Mouse (Mus musculus): ENCODE data around the gene Wdr75.

Wdr75 gene

DNA sequence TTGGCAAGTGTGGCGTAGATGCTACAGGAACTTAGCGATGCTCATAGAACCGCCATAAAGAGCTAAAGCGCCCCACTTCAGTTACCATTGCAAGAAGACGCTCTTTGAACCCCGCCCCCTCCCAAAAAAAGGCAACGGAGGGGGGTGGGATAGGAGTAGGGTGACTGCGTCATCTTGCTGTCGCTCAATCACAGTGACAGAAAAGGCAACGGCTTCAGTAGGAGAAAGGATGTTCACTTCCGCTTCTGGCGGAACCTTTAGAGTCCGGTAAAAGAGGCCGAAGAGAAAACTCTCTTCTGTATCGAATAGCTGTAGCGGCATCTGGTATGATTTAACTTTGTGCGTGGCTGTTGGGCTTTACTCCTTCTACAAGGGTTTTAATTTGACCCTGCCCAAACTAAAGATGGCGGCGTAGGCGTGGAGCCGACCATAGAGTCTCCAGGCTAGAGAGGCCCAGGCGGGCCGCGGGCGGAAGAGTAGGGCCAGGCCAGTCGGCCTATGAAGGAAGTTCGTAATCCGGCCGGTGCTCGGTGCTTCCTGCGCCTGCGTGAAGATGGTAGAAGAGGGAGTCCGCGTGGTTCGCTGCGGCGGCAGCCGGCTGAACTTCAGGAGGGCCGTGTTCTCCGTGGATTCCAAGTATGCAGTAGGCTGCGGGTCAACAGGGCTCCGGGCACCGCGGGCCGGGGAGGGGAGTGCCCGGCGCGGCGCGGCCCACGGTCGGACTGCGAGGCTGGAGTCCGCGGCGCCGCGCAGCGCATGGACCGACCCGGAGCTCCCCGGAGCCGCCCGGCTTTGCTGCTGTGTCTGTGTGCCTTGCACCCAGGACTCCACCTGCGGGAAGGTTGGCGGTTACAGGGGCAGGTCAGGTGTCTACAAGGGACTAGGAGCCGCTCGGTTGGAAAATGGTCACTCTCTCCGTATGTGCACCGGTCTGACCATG lies at the start of gene Wdr75:
Wdr75 (plus strand) TSS at position 198 of the 940 bp plus-strand sequence.
- in situ Hi-C loops (cut with MboI, MseI): no loop called here

DNA sequence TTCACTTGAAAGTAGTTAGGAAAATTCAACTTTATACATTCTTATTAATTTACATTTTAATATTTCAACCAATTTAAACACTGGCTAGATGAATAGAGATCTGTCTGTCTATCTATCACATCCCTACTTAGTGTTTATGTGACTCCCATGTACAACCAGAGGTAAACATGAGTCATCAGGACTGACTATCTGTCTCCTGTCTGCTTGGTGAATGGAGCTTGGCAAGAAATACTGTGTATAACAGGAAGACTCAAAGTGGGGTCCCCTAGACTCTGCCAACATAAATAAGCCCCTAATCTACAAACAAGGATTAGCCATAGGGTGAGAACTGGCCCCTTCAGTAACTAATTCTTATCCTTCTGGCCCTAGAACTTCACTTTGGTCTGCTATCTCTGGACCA lies 39.1 kb upstream of the Wdr75 start:
- in situ Hi-C loops (cut with MboI, MseI): loop anchor here (25.0 kb wide), 2 partner anchors 1019 to 1544 kb away; partner anchors contain the start of gene Mettl21e

DNA sequence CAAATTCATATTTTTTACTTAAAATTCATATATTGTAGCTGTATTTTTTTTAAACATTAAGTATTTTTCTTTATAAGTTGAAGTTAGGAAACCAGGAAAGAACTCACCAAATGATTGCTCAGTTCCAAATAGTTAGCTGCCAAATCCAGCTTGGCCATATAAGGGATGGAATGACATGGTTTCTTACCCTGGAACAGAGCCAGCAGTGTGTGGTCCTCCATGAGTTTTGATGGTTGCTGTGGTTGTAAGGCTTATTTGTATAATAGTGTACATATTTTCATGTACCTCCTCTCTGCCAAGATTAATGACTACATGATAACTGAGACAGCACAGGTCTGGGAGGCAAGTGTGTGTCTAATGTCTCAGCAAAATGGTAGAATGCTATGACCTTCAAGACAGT lies 38.3 kb upstream of the Wdr75 start:
- in situ Hi-C loops (cut with MboI, MseI): loop anchor here (25.0 kb wide), 2 partner anchors 1019 to 1544 kb away; partner anchors contain the start of gene Mettl21e

DNA sequence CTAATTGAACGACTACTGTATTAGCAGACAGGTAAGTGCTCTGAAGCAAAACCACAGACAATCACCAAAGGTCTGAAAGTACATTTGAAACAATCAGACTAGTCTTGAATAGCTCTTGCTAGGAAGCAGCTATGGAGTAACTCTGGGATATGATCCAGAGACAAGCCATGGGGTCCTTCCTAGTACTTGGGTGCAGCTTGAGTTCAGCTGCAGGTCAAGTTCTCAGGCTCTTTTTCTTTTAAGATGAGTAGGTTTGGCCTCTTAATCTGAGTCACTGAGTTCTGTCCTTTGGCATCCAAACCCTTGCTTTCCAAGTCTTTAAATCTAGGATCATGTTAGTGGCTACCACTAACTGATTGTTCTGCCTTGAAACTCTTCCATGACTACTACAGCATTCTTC lies 37.0 kb upstream of the Wdr75 start:
- in situ Hi-C loops (cut with MboI, MseI): loop anchor here (25.0 kb wide), 2 partner anchors 1021 to 1546 kb away; partner anchors contain the start of gene Mettl21e

DNA sequence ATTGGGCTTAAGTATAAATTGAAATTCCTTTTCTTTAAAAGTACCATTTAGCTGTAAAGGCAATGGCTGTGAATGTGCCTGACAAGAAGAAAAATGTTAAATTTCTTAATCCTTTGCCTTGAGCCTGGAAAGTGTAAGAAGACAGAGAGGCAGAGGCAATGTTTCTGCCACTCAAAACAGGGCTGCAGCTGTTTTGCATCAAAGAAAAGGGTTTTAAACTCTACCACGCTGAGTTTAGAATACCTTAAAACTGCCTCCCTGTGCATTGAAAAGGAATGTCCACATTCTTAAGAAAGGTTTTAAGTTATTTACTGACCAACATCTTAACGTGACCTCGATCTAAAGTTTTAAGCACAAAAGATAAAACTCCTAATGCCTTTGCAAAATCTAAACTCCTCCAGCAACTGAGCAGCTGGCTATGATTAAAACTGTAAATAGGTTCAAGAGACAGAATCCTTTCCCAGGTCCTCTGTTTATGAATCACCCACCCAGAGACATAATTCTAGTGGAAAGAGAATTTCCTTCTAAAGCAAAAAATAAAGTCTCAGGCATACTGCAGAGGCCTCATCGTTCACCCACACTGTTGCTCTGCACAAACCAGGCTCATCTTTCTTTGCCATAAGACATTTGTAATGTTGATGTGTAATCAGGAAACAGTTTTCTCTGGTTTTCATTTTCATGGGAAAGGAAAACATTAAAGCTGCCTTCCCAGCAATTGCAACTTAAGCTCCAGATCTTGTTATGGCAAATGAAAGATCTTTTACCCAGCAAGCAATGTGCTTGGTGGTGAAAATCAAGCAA lies 34.1 kb upstream of the Wdr75 start:
- in situ Hi-C loops (cut with MboI, MseI): loop anchor here (25.0 kb wide), 2 partner anchors 1024 to 1549 kb away; partner anchors contain the start of gene Mettl21e

DNA sequence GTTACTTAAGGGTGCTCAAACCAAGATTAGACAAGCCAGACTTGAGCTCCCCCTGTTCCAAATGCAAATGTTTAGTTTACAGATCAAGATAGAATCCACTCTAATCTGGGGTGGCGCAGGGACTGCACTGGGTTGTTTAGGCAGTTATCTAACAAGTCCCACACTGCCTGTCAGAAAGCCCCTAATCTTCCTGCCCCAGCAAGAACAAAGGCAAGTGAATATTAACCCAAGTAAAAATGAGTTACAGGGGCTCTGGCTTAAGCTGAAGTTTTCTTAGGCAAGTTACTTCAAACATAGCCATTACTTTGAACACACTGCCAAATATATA lies 33.5 kb upstream of the Wdr75 start:
- in situ Hi-C loops (cut with MboI, MseI): loop anchor here (25.0 kb wide), 2 partner anchors 1024 to 1549 kb away; partner anchors contain the start of gene Mettl21e

DNA sequence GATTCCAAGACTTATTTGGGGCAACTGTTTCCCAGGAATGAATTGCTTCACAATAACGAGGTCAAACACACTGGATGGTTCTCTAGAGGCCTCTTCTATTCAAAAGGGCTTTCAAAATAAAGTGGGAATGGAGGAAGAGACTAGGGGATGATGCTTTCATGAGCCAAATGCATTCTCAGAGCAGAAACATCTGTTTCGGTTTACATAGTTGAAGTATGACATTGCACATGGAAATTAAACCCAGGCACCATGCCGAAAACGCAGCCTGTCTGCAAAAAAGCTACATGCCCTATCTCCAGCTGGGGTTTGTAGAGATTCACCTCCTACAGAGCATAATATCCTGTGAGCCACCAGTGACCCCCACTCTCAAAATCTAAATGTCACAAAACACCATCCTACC lies 29.3 kb upstream of the Wdr75 start:
- in situ Hi-C loops (cut with MboI, MseI): loop anchor here (5.0 to 25.0 kb wide), 3 partner anchors 338 to 1553 kb away; partner anchors contain the start of gene Mettl21e

DNA sequence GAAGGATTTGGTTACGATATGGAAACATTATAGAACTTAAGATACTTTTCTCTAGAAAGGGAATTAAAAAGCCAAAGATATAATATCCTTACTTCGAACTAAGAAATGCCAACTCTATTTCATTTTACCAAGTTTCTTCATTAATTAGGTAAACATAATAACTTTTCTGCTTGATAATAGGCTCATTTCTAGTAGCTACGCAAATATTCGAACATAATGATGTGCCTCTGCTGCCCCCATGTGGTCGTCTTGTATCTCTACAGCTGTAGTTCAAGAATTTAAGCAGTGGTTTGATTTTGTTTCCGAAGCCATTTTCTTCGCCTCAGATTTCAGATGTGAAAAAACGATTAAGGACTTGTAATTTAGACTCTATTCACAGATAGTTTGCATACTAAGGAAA lies 28.8 kb upstream of the Wdr75 start:
- in situ Hi-C loops (cut with MboI, MseI): loop anchor here (5.0 to 25.0 kb wide), 3 partner anchors 339 to 1554 kb away; partner anchors contain the start of gene Mettl21e

DNA sequence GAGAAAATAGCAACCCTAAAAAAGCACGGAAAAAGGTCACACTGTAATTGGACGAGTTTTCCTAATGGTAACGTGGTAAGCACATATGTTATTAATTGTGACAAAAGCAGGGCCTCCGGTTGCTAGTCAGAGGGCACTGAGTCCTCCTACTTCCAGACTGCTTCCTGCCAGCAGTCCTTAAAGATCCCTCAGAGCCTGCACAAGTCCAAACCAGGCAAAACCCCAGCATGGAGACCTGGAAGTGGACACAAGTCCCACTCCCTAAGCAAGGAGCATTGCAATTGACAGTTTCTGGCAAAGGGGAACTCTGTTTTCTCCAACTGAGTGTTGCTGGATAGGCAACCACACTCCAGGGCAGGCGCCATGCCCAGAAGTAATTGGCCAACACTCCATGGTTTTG lies 27.4 kb upstream of the Wdr75 start:
- in situ Hi-C loops (cut with MboI, MseI): loop anchor here (5.0 to 25.0 kb wide), 3 partner anchors 340 to 1555 kb away; partner anchors contain the start of gene Mettl21e

DNA sequence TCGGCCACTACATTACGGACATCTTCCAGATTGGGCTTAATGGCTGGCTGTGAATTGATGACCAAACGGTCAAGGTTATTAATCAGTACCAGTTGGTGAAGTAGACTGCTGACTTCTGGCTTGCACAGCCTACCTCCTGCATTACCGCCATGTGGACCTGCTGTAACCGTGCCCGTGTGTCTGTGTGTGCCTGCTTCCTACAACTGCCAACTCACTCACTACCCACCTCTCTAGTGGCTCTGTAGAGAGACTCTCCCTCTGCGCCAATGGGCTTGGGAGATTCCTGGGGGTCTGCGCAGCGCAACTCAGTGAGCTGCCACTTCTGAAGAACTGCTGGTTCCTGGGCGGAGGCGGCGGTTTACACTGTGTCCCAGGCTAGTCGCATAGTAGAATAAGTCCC lies 25.6 kb upstream of the Wdr75 start:
- in situ Hi-C loops (cut with MboI, MseI): loop anchor here (5.0 to 25.0 kb wide), 3 partner anchors 342 to 1557 kb away; partner anchors contain the start of gene Mettl21e

DNA sequence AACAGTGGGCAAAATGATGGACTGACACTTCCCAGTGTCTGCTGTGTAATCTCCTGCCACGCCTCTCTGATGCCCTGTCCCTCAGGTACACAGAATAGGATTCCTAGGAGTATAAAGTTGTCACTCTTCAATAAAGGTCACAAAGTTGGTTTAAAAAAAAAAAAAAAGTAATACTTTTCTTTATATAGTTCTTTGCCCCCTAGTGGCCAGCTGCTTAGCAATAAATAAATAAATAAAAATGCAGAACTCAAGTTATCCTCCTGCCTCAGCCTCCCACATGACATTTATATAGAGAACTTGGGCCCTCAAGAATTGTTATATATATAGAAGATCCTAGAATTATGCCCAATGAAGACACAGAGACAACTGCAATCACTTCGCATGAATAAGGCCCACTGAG lies 24.9 kb upstream of the Wdr75 start:
- in situ Hi-C loops (cut with MboI, MseI): loop anchor here (25.0 kb wide), 2 partner anchors 1033 to 1558 kb away; partner anchors contain the start of gene Mettl21e

DNA sequence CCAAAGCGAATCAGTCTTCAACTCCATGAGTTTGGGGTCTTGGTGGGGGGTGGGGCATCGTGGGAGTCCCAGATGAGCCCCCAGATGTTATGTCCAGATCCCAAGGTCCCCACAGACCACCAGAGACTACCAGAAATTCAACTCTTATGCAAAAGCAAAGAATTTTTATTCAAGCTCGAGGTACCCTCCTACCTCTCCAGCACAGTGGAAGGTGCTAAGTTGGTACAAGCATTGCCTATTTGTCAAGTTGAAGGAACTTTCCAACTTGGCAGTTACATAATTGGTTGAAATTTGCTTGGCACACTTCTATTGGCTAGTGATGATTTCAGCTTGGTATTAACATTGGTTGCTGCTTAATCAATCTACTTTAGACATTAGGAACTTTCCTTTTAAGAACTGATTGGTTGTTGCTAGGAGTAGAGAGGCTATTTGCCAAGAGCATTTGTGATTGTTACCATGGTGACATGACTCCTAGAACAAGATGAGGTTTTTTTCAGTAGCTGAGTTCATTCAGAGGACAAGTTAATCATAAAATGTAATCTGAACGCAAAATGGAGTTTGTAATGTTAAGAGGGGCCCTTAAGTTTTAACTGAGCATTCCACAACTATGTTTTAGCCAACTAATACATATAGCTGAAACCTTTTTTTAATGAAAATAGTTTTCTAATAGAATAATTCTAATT lies 14.2 kb upstream of the Wdr75 start:
- in situ Hi-C loops (cut with MboI, MseI): no loop called here

DNA sequence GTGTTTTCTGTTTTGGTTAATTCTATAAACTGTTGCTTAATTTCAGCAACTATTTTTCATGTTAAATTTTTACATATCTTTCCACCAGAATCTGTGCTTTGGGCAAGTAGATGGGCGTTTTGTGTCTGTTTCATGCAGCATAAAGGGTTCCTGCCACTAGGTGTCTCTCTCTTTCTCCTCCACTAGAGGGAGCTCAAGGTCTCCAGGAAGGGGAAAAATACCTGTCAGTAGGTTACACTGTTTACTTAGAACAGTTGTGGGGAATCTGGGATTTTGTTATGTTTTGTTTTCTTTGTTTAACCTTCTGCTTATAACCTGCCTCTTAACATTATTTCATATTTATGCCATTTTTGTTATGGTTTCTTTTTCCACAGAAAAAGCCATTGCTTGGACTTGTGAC lies 21.9 kb downstream of the Wdr75 start:
- in situ Hi-C loops (cut with MboI, MseI): no loop called here

DNA sequence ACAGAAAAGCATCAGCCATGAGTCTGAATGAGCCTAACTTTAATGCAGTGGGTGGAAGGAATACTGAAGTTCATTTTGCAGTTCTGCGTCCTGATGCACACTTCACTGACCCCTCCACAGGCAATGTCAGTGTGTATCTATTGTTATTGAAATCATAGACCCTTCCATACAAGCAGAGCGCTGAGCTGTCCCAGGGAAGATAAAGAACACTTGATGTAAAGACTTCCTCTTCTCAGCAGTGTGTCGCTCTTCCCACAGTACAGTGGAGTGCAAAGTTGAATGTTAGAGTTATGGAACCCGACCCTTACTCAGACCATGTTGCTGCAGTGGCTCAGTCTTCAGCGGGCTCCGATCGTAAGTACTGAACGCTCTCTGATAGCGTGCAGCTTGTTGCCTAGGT lies 23.6 kb downstream of the Wdr75 start:
- in situ Hi-C loops (cut with MboI, MseI): no loop called here

DNA sequence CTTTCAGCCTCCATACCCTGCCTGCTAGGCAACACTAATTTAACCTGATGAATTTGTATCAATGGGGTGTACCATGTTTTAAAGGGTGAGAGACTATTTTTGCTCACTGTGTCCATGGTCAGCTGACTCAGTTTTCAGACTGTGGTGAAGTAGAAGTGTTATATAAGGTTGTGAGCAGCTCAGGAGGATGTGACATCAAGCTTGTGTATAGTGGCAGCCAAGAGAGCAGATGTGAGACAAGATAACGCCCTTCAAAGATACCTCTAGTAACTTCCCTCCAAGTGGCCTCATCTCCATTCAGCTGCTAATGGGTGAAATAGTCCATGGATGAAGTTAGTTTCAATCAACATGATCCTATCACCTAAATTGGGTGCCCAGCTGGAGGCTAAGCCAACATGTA lies 29.5 kb downstream of the Wdr75 start:
- in situ Hi-C loops (cut with MboI, MseI): no loop called here

DNA sequence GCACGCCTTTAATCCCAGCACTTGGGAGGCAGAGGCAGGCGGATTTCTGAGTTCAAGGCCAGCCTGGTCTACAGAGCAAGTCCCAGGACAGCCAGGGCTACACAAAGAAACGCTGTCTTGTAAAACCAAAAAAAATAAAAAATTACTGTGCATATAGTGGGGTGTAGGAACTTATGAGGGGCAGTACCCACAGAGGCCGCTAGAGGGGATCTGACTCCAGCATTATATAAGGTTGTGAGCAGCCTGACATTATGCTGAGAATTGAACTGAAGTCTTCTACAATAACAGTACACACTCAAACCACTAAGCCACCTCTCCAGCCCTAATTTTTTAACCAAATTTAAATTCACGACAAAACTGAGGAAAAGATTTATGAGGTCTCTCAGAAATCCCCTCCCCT lies 30.2 kb downstream of the Wdr75 start:
- in situ Hi-C loops (cut with MboI, MseI): no loop called here

DNA sequence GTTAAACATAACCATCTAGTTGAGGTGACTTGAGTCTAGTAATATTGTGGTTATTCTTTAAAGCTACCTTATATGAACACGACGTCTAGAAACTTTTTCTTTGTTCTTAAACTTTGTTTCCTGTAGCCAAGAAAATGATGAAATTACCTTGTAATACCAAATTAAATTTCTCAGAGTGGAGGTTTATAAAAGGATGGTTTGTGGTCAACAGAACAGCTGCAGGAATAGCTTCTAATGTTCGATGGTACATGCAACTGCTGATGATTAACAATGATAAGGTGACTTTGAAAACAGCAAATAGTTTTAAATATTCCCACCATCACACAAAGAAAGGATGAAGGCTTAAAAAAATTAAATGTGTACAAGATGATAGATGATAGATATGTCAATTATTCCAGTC lies 30.7 kb downstream of the Wdr75 start:
- in situ Hi-C loops (cut with MboI, MseI): no loop called here

DNA sequence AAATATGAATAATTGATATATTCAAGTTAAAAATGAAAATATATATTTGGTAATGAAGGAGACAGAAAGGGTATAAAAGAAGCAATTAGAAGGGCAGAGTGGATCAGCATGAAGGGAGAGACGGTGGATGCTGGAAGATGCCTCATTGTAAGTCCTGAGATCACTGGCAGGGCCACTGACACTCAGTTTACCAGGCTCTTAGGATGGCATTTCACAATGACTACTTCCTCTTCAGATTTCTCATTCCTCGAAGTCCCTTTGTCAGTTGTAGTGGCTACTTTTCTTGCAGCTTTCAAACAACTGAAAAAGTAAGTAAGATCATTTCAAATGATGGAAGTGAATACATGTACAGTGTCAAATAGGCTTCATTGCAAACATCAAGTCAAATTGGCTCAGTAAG lies 31.2 kb downstream of the Wdr75 start:
- in situ Hi-C loops (cut with MboI, MseI): no loop called here

DNA sequence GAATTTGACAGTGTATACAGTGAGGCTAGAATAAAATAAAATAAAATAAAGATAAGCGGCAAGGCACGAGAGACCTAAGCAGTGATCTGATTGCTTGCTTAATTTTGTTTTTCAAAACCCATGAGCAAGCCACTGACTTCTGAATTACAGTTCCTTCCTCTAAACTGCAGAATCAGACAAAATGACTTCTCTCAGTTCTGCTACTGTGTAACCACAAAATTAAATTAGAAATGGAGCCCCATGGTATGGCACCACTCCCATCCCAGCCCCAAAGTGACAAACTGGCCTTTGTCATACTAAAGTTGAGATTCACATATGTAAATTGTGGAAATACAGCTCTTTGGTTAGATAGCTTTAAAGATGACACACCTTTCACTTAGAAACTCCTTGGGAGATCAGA lies 31.8 kb downstream of the Wdr75 start:
- in situ Hi-C loops (cut with MboI, MseI): no loop called here

DNA sequence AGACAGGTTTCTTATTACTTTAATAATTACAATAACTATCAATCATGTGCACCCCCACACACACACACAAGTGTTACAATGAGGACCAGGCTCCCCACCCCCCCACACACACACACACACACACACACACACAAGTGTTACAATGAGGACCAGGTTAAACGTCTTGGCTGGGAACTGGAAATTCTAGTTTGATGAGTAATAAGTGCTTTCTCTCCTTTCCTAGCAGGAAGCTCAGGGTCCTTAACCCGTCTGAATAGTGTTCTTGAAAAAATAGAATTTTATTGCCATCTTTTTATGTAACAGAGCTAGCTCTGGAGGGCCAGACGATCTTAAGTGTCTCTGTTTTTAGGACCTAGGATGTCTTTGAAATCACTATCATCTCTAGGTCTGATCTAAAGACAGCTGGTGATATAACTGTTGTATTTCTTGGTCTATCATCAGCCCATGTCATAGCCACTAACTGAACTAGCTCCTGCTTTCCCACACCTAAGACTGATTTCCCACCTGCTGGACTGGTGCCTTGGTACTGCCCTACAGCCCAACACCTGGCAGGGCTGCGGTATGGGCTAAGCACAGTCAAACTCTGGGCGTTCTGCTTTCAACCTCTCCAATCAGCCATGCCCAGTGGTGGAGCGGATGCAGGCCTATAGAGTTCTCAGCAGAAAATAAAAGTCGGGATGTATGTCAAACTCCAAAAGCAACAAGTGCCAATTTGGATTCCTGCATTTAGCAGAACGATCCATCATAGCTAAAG lies 35.7 kb downstream of the Wdr75 start:
- in situ Hi-C loops (cut with MboI, MseI): loop anchor here (10.0 kb wide), 1 partner anchor 584 kb away; no protein-coding TSS in a partner anchor

Measured in T-helper 1 cell (primary cell).